Mouse (Mus musculus) forebrain, embryonic 12.5 days (tissue): ENCODE measurements around the gene Tsnax. TPM values are rescaled to one million over a fixed set of nuclear protein-coding genes. Genes with fewer than 3 reads are reported as not detected.

ENCODE experiments used
- ATAC-seq: fragments of 200-750 bp; cut with Nextera tagmentation; 2 replicates; pipeline ENCODE4 v1.8.0; 2017; ENCODE audit warnings: moderate TSS enrichment; ENCODE audit not compliant: low FRiP score
- H3K27ac ChIP-seq: fragments of 300-500 bp; sonication (generic); 2 replicates; pipeline ENCODE4 v1.5.1; 2016; ENCODE audit warnings: mild to moderate bottlenecking
- H3K27me3 ChIP-seq: fragments of 300-500 bp; sonication (generic); 2 replicates; pipeline ENCODE4 v1.6.1; 2016; ENCODE audit warnings: mild to moderate bottlenecking
- H3K36me3 ChIP-seq: fragments of 300-500 bp; sonication (generic); replicated peaks from 2 replicates; pipeline ENCODE4 v1.6.1; 2016; ENCODE audit warnings: mild to moderate bottlenecking
- H3K4me1 ChIP-seq: fragments of 300-500 bp; sonication (generic); 2 replicates; pipeline ENCODE4 v1.6.1; 2016
- H3K4me2 ChIP-seq: fragments of 300-500 bp; sonication (generic); 2 replicates; pipeline ENCODE4 v1.6.1; 2016; ENCODE audit warnings: mild to moderate bottlenecking, moderate library complexity
- H3K4me3 ChIP-seq: fragments of 300-500 bp; sonication (generic); replicated peaks from 2 replicates; pipeline ENCODE4 v1.5.1; 2016; ENCODE audit warnings: mild to moderate bottlenecking
- H3K9ac ChIP-seq: fragments of 300-500 bp; sonication (generic); 2 replicates; pipeline ENCODE4 v1.6.1; 2016; ENCODE audit warnings: mild to moderate bottlenecking
- H3K9me3 ChIP-seq: fragments of 300-500 bp; sonication (generic); 2 replicates; pipeline ENCODE4 v1.6.1; 2016
- whole genome bisulfite sequencing: fragments of 180-500 bp; shearing (Covaris S2); methylation state at CpG from one replicate; pipeline ENCODE4 v1.1.7; 2016; 5-methylcytosine and 5-hydroxymethylcytosine counted together
- polyA plus RNA-seq: library from polyadenylated mRNA; unstranded; fragments of >200 nt; fragmentation: Nextera tagmentation; extraction: Ambion mirVana; gene quantifications from 2 replicates; pipeline ENCODE4 v1.2.1, GENCODE M21; 2016

Gene Tsnax
- polyA plus RNA-seq, 1 experiment from 2014 or later: 122 TPM

- Histone ChIP-seq H3K27ac (no peak overlapping the region), H3K9me3 (peaks cover 8% of the 10 kb centered on the region; the same call in 1 of the 2 replicates), H3K4me2 (no peak overlapping the region), H3K4me1 (peaks cover 8% of the 10 kb centered on the region), H3K9ac (no peak overlapping the region), H3K36me3 (no peaks in the 10 kb centered on the region), H3K27me3 (peaks cover 27% of the 10 kb centered on the region), H3K4me3 (no peak overlapping the region)
- no peak for ATAC-seq
- whole genome bisulfite sequencing: 63% methylated on average over 5 of the region's 5 CpGs
These were observed 36.4 kb downstream of the Tsnax start for GRCm38 (mm10) chr8:125049051-125049750.

GRCm38 (mm10) chr8:125049826-125050225 lies 37.0 kb downstream of the Tsnax start:
- H3K36me3 ChIP-seq: no peaks in the 10 kb centered on the region

GRCm38 (mm10) chr8:125052026-125052425 lies 39.2 kb downstream of the Tsnax start:
- no peaks in the 10 kb centered on the region for H3K36me3 ChIP-seq
- H3K9ac ChIP-seq: no peak overlapping the region
- H3K4me2 ChIP-seq: no peak overlapping the region
- H3K4me3 ChIP-seq: no peak overlapping the region
- WGBS: 44% methylated on average over 2 of the region's 2 CpGs
- peaks cover 44% of the 10 kb centered on the region for H3K27me3 ChIP-seq
- no peak overlapping the region for H3K27ac ChIP-seq
- H3K4me1 ChIP-seq: peaks cover 13% of the 10 kb centered on the region
- no peak for ATAC-seq
- peaks cover 5% of the 10 kb centered on the region; the same call in 1 of the 2 replicates for H3K9me3 ChIP-seq

More at GRCm38 (mm10) chr8:125049826-125050225, 37.0 kb downstream of the Tsnax start:
- peaks cover 13% of the 10 kb centered on the region for H3K4me1 ChIP-seq
- no peak overlapping the region for H3K27ac ChIP-seq
- no peak overlapping the region for H3K9ac ChIP-seq
- no peak for ATAC-seq
- peaks cover 33% of the 10 kb centered on the region for H3K27me3 ChIP-seq
- peaks cover 8% of the 10 kb centered on the region; the same call in 1 of the 2 replicates for H3K9me3 ChIP-seq
- H3K4me3 ChIP-seq: no peak overlapping the region
- WGBS: 84% methylated on average over 6 of the region's 6 CpGs
- no peak overlapping the region for H3K4me2 ChIP-seq

GRCm38 (mm10) chr8:125053505-125054435 lies 41.0 kb downstream of the Tsnax start, which contains the start of gene Disc1:
Gene Disc1 (plus strand): TSS chr8:125054195.
- H3K9me3 ChIP-seq: peaks cover 5% of the 10 kb centered on the region; the same call in 1 of the 2 replicates
- peaks cover 13% of the 10 kb centered on the region for H3K4me1 ChIP-seq
- ATAC-seq: 0 out of 2 replicates have a peak, but pooled peaks have one; percentile 4
- H3K27me3 ChIP-seq: peaks cover 47% of the 10 kb centered on the region
- H3K4me3 ChIP-seq: peak within 1 kb of the TSS; percentile 50
- peak within 1 kb of the TSS; percentile 91 for H3K4me2 ChIP-seq
- peak within 1 kb of the TSS; percentile 42; the same call in 1 of the 2 replicates for H3K27ac ChIP-seq
- peak within 1 kb of the TSS; percentile 58 for H3K9ac ChIP-seq
- 4% methylated on average over 56 of the region's 65 CpGs for WGBS
- H3K36me3 ChIP-seq: no peaks in the 10 kb centered on the region

GRCm38 (mm10) chr8:125054436-125054810 lies 41.6 kb downstream of the Tsnax start:
- Histone ChIP-seq H3K27me3 (peaks cover 47% of the 10 kb centered on the region), H3K9me3 (peaks cover 5% of the 10 kb centered on the region; the same call in 1 of the 2 replicates), H3K27ac (peak overlapping the region; percentile 42; the same call in 1 of the 2 replicates), H3K4me1 (peaks cover 13% of the 10 kb centered on the region), H3K4me3 (peak overlapping the region; percentile 50), H3K36me3 (no peaks in the 10 kb centered on the region), H3K9ac (peak overlapping the region; percentile 58), H3K4me2 (peak overlapping the region; percentile 91)
- 1% methylated on average over 38 of the region's 38 CpGs for WGBS
- ATAC-seq: no peak

GRCm38 (mm10) chr8:125060904-125061303 lies 48.1 kb downstream of the Tsnax start:
- H3K4me1 ChIP-seq: no peaks in the 10 kb centered on the region
- no peaks in the 10 kb centered on the region for H3K9me3 ChIP-seq
- no peak overlapping the region for H3K4me2 ChIP-seq
- 80% methylated on average over 8 of the region's 8 CpGs for WGBS
- H3K36me3 ChIP-seq: no peaks in the 10 kb centered on the region
- no peak overlapping the region for H3K4me3 ChIP-seq
- H3K9ac ChIP-seq: no peak overlapping the region
- no peak overlapping the region for H3K27ac ChIP-seq
- peaks cover 6% of the 10 kb centered on the region; the same call in 1 of the 2 replicates for H3K27me3 ChIP-seq
- no peak for ATAC-seq

- no peak for ATAC-seq
- 0 out of 2 replicates have a peak, but pooled peaks cover 3% of the 10 kb centered on the region for H3K4me1 ChIP-seq
- H3K9me3 ChIP-seq: no peaks in the 10 kb centered on the region
- H3K4me2 ChIP-seq: no peak overlapping the region
- no peak overlapping the region for H3K4me3 ChIP-seq
- H3K27me3 ChIP-seq: 0 out of 2 replicates have a peak, but pooled peaks cover 3% of the 10 kb centered on the region
- no peak overlapping the region for H3K9ac ChIP-seq
- H3K27ac ChIP-seq: no peak overlapping the region
- H3K36me3 ChIP-seq: no peaks in the 10 kb centered on the region
- WGBS: 90% methylated on average over 6 of the region's 6 CpGs
These were observed 52.8 kb downstream of the Tsnax start for GRCm38 (mm10) chr8:125065596-125065995.

- ATAC-seq: no peak
- Histone ChIP-seq H3K27me3 (0 out of 2 replicates have a peak, but pooled peaks cover 3% of the 10 kb centered on the region), H3K4me2 (no peak overlapping the region), H3K9me3 (no peaks in the 10 kb centered on the region), H3K4me3 (no peak overlapping the region), H3K27ac (no peak overlapping the region), H3K9ac (no peak overlapping the region), H3K36me3 (no peaks in the 10 kb centered on the region), H3K4me1 (0 out of 2 replicates have a peak, but pooled peaks cover 3% of the 10 kb centered on the region)
- WGBS: 36% methylated on average over 12 of the region's 12 CpGs
These were observed 54.3 kb downstream of the Tsnax start for GRCm38 (mm10) chr8:125066913-125067595.

- Histone ChIP-seq H3K27me3 (0 out of 2 replicates have a peak, but pooled peaks cover 3% of the 10 kb centered on the region), H3K4me2 (no peak overlapping the region), H3K9ac (no peak overlapping the region), H3K27ac (no peak overlapping the region), H3K4me1 (0 out of 2 replicates have a peak, but pooled peaks cover 3% of the 10 kb centered on the region), H3K36me3 (no peaks in the 10 kb centered on the region), H3K9me3 (no peaks in the 10 kb centered on the region), H3K4me3 (no peak overlapping the region)
- 0 out of 2 replicates have a peak, but pooled peaks have one; percentile 17 for ATAC-seq
- 75% methylated on average over 9 of the region's 9 CpGs for WGBS
These were observed 54.8 kb downstream of the Tsnax start for GRCm38 (mm10) chr8:125067596-125067960.

- no peak overlapping the region for H3K27ac ChIP-seq
- 83% methylated on average over 6 of the region's 6 CpGs for WGBS
- no peaks in the 10 kb centered on the region for H3K36me3 ChIP-seq
- H3K4me2 ChIP-seq: no peak overlapping the region
- no peak overlapping the region for H3K4me3 ChIP-seq
- H3K9ac ChIP-seq: no peak overlapping the region
- ATAC-seq: no peak
- 0 out of 2 replicates have a peak, but pooled peaks cover 3% of the 10 kb centered on the region for H3K4me1 ChIP-seq
- H3K9me3 ChIP-seq: no peaks in the 10 kb centered on the region
- 0 out of 2 replicates have a peak, but pooled peaks cover 3% of the 10 kb centered on the region for H3K27me3 ChIP-seq
These were observed 55.5 kb downstream of the Tsnax start for GRCm38 (mm10) chr8:125068146-125068905.

- Histone ChIP-seq H3K9ac (no peak overlapping the region), H3K4me3 (no peak overlapping the region), H3K36me3 (no peaks in the 10 kb centered on the region), H3K27ac (no peak overlapping the region), H3K4me1 (0 out of 2 replicates have a peak, but pooled peaks cover 3% of the 10 kb centered on the region), H3K9me3 (no peaks in the 10 kb centered on the region), H3K27me3 (0 out of 2 replicates have a peak, but pooled peaks cover 3% of the 10 kb centered on the region), H3K4me2 (no peak overlapping the region)
- no peak for ATAC-seq
- WGBS: 77% methylated on average over 7 of the region's 7 CpGs
These were observed 56.5 kb downstream of the Tsnax start for GRCm38 (mm10) chr8:125069304-125069703.
